Mouse (Mus musculus) intestine, embryonic 15.5 days (tissue): ENCODE results near the gene Usp12. TPM values are rescaled to one million over a fixed set of nuclear protein-coding genes. Genes with fewer than 3 reads are reported as not detected.
"Not testable (repeated sequence)": the region's sequence is repeated elsewhere in the genome, so short reads cannot be mapped to it uniquely, and the experiment has no call there.

Source experiments
- ATAC-seq: fragments of 200-750 bp; cut with Nextera tagmentation; 2 replicates; pipeline ENCODE4 v1.8.0; 2017; ENCODE audit warnings: moderate TSS enrichment, moderate library complexity
- H3K27ac ChIP-seq: fragments of 300-500 bp; sonication (generic); 2 replicates; pipeline ENCODE4 v1.5.1; 2015; ENCODE audit warnings: mild to moderate bottlenecking, inconsistent platforms
- H3K27me3 ChIP-seq: fragments of 300-500 bp; sonication (generic); replicated peaks from 2 replicates; pipeline ENCODE4 v1.6.1; 2015; ENCODE audit warnings: inconsistent platforms
- H3K36me3 ChIP-seq: fragments of 300-500 bp; sonication (generic); 2 replicates; pipeline ENCODE4 v1.6.1; 2015; ENCODE audit warnings: inconsistent platforms
- H3K4me1 ChIP-seq: fragments of 300-500 bp; sonication (generic); replicated peaks from 2 replicates; pipeline ENCODE4 v1.6.1; 2015; ENCODE audit warnings: inconsistent platforms
- H3K4me2 ChIP-seq: fragments of 300-500 bp; sonication (generic); replicated peaks from 2 replicates; pipeline ENCODE4 v1.6.1; 2015; ENCODE audit warnings: mild to moderate bottlenecking, inconsistent platforms
- H3K4me3 ChIP-seq: fragments of 300-500 bp; sonication (generic); replicated peaks from 2 replicates; pipeline ENCODE4 v1.5.1; 2015; ENCODE audit warnings: inconsistent platforms
- H3K9ac ChIP-seq: fragments of 300-500 bp; sonication (generic); 2 replicates; pipeline ENCODE4 v1.6.1; 2015; ENCODE audit warnings: inconsistent platforms
- H3K9me3 ChIP-seq: fragments of 300-500 bp; sonication (generic); 2 replicates; pipeline ENCODE4 v1.6.1; 2016; ENCODE audit warnings: inconsistent platforms
- WGBS: fragments of 180-500 bp; shearing (Covaris S2); methylation state at CpG from one replicate; pipeline ENCODE4 v1.1.7; 2015; 5-methylcytosine and 5-hydroxymethylcytosine counted together
- polyA plus RNA-seq: library from polyadenylated mRNA; unstranded; fragments of >200 nt; fragmentation: Nextera tagmentation; extraction: Ambion mirVana; gene quantifications from 2 replicates; pipeline ENCODE4 v1.2.1, GENCODE M21; 2015

Gene Usp12
- polyA plus RNA-seq, 1 experiment from 2014 or later, result 28.7 TPM

DNA sequence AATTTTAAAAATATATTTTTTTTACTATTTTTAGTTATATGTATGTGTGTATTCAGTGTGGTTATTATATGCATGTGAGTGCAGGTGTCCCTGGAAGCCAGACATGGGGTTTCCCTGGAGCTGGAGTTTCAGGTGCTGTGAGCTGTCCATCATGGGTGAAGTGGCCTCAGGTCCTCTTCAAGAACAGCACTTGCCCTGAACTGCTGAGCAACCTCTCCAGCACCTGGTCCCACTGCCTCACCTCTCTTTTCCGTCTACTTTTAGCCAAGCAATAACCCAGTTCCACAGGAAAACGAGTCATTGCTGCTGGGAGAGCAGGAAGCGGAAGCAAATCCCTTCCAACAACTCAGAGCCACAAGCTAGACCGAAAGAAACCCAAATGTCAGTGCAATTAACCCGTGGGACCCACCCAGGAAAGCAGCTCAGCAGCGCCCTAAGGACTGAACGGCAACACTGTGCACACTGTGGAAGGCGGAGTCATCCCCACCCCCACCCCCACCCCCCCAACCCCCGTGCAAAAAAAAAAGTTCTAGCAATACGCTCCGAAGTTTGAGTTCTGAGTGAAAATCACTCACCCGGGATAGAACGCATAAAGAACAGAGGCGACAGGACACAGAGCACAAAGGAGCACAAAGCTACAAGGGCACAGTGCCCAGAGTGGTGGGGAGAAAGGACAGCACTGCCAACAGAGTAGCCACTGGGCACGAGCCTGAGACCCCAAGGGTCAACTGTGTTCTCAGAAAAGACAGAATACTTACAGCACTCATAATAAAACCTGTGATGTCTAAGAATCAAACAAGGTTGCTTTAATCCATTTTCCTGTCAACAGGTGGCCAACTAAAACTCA lies 24.6 kb downstream of the Usp12 start:
- no peak overlapping the region for H3K27ac ChIP-seq

DNA sequence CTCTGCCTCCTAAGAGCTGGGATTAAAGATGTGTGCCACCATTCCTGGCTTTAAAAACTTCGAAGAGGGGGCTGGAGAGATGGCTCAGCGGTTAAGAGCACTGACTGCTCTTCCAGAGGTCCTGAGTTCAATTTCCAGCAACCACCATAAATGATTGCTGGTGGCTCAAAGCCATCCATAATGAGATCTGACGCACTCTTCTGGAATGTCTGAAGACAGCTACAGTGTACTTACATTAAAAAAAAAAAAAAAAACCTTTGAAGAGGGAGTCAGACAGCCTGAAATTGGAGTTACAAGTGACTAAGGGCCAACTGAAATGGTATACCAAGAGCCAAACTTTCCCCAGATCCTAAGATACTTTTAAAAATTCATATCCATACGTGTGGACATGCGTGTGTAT lies 29.0 kb downstream of the Usp12 start:
- peaks cover 18% of the 10 kb centered on the region for H3K36me3 ChIP-seq
- ATAC-seq, result no peak
- no peak overlapping the region for H3K4me3 ChIP-seq
- H3K9me3 ChIP-seq, result no peaks in the 10 kb centered on the region
- WGBS, result 95% methylated on average over 5 of the region's 5 CpGs
- H3K9ac ChIP-seq, result no peak overlapping the region
- H3K27me3 ChIP-seq, result no peaks in the 10 kb centered on the region
- H3K4me1 ChIP-seq, result peaks cover 8% of the 10 kb centered on the region
- no peak overlapping the region for H3K27ac ChIP-seq
- H3K4me2 ChIP-seq, result no peak overlapping the region

More for the DNA sequence above, 24.6 kb downstream of the Usp12 start:
- H3K36me3 ChIP-seq, result peaks cover 1% of the 10 kb centered on the region; the same call in 1 of the 2 replicates
- no peaks in the 10 kb centered on the region for H3K9me3 ChIP-seq
- no peak overlapping the region; the same call in 1 of the 2 replicates for H3K4me2 ChIP-seq
- ATAC-seq, result no peak
- H3K9ac ChIP-seq, result no peak overlapping the region
- peaks cover 18% of the 10 kb centered on the region for H3K4me1 ChIP-seq
- 61% methylated on average over 15 of the region's 15 CpGs for WGBS
- H3K4me3 ChIP-seq, result no peak overlapping the region
- H3K27me3 ChIP-seq, result no peaks in the 10 kb centered on the region

DNA sequence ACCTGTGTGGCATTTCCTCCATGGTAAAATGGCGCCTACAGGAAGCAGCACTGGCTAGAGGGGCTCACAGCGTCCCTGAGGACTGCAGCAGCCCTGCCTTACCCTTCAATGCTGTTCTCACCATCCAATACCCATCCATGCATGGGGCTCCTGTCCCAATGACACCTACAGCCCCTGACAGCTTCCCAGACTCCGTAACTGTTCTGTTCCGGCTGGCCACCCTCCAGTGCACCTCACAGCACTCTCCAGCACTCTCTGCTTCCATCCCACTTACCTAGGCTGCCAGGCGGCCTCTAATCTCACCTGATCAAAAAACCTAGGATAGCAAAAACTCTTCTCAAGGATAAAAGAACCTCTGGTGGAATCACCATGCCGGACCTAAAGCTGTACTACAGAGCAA lies 35.6 kb downstream of the Usp12 start:
- Histone ChIP-seq H3K4me2 (no peak overlapping the region), H3K9ac (no peak overlapping the region), H3K4me3 (no peak overlapping the region), H3K27me3 (no peaks in the 10 kb centered on the region), H3K9me3 (no peaks in the 10 kb centered on the region), H3K27ac (no peak overlapping the region), H3K36me3 (peaks cover 9% of the 10 kb centered on the region), H3K4me1 (peaks cover 15% of the 10 kb centered on the region; the same call in 1 of the 2 replicates)
- ATAC-seq, result no peak
- WGBS, result 85% methylated on average over 6 of the region's 6 CpGs

DNA sequence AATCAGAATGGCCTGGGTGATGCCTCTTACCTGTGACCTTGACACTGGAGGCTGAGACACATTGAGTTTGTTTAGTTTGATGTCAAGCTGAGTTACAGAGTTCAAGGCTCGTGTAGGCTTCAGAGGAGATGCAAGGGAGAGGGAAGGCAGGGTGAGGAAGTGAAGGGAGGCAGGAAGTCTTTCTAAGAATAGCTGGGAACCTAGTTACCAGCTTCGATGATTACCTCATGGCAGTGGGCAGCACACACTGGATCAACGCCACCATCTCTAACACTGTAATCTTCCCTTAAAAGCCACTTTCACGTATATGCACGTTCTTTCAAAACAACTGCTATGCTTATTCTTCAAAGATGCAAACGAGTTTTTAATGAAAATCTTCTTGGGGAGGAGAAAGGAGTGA lies 36.9 kb downstream of the Usp12 start:
- H3K4me1 ChIP-seq, result peaks cover 15% of the 10 kb centered on the region; the same call in 1 of the 2 replicates
- H3K27me3 ChIP-seq, result no peaks in the 10 kb centered on the region
- WGBS, result 53% methylated on average over 6 of the region's 6 CpGs
- peak; percentile 39; the same call in 1 of the 2 replicates for ATAC-seq
- H3K9ac ChIP-seq, result no peak overlapping the region
- no peaks in the 10 kb centered on the region for H3K9me3 ChIP-seq
- H3K36me3 ChIP-seq, result peaks cover 22% of the 10 kb centered on the region
- H3K27ac ChIP-seq, result no peak overlapping the region
- no peak overlapping the region for H3K4me2 ChIP-seq
- no peak overlapping the region for H3K4me3 ChIP-seq

DNA sequence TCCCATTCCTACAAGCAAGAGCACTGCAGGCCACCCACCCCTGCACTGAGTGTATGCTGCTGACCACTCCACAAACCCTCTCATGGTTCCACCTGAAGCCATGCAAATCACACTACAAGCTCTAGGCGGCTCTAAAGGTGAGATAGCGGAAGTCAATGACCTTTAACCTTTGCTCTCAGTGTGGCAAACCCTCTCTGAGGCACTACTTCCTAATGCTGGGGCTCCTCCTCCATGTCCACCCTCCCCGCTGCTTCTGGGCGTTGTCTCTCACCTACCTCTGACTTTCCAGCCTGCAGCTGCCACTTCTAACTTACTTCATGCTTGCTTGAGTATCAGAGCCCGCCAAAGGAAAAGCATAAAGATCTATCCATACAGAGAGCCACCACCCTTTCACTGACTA lies 37.5 kb downstream of the Usp12 start:
- 70% methylated on average over 5 of the region's 5 CpGs for WGBS
- no peak overlapping the region for H3K4me3 ChIP-seq
- no peaks in the 10 kb centered on the region for H3K27me3 ChIP-seq
- no peaks in the 10 kb centered on the region for H3K9me3 ChIP-seq
- H3K36me3 ChIP-seq, result peaks cover 19% of the 10 kb centered on the region
- no peak overlapping the region for H3K9ac ChIP-seq
- no peak overlapping the region for H3K4me2 ChIP-seq
- H3K4me1 ChIP-seq, result peaks cover 15% of the 10 kb centered on the region; the same call in 1 of the 2 replicates
- H3K27ac ChIP-seq, result no peak overlapping the region
- ATAC-seq, result peak; percentile 89

DNA sequence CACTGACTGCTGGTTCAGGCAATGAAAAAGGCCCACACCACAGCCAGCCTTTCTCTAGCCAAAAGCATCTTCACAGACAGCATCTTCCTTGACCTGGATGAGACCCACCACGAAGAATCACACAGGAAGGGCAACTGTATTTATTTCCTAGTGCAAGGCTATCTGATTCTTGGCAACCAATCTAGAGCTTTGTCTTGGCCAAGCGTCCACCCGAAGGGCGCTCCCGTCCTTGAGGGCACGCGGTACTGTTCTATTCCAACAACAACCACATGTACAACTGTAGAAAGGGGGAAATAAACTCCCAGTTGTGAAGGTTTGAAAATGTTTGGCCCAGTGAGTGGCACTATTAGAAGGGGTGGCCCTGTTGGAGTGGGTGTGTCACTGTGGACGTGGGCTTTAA lies 41.6 kb downstream of the Usp12 start:
- no peak for ATAC-seq
- H3K4me2 ChIP-seq, result no peak overlapping the region
- H3K4me3 ChIP-seq, result no peak overlapping the region
- H3K4me1 ChIP-seq, result 0 out of 2 replicates have a peak, but pooled peaks cover 6% of the 10 kb centered on the region
- H3K9me3 ChIP-seq, result no peaks in the 10 kb centered on the region
- H3K27me3 ChIP-seq, result no peaks in the 10 kb centered on the region
- H3K9ac ChIP-seq, result no peak overlapping the region
- H3K27ac ChIP-seq, result no peak overlapping the region
- WGBS, result 95% methylated on average over 8 of the region's 8 CpGs
- H3K36me3 ChIP-seq, result peaks cover 40% of the 10 kb centered on the region

DNA sequence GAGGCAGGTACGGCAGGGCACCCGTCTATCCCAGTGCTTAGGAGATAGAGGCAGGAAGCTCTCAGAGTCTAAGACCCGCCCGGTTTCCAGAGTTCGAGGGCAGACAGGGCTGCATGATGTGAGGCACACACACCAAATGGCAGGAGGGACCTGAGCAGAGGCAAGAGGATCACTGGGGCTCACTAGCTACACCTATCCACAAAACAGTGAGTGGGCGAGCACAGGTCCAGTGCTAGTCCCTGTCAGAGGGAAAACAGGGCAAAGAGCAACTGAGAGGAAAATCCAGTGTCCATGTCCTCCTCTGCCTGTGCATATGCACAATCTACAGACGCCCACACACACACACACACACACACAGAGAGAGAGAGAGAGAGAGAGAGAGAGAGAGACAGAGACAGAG lies 43.8 kb downstream of the Usp12 start:
- no peak overlapping the region for H3K27ac ChIP-seq
- no peak overlapping the region for H3K4me3 ChIP-seq
- no peaks in the 10 kb centered on the region for H3K4me1 ChIP-seq
- no peak overlapping the region for H3K9ac ChIP-seq
- peaks cover 40% of the 10 kb centered on the region for H3K36me3 ChIP-seq
- 86% methylated on average over 7 of the region's 7 CpGs for WGBS
- no peaks in the 10 kb centered on the region for H3K27me3 ChIP-seq
- ATAC-seq, result no peak
- no peaks in the 10 kb centered on the region for H3K9me3 ChIP-seq
- no peak overlapping the region for H3K4me2 ChIP-seq

DNA sequence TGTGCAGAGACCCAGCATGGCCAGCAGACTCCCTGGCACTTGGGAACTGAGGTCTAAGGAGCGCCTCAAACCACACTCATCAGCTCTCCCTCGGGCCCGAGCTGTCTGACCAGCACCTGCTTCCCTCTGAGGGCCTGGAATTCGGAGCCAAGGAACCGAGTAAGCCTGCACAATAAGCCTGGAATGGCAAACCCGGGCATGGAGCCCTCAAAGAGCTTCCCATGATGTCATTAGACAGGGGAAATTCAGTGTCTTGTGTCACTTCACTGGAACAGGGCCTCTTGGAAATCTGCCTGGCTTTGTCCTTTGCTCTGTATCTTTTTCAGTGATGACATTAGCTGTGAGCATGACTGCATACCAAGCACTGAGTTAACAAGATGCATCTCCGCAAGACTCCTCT lies 44.5 kb downstream of the Usp12 start:
- Histone ChIP-seq H3K36me3 (peaks cover 40% of the 10 kb centered on the region), H3K9ac (no peak overlapping the region), H3K27ac (no peak overlapping the region), H3K9me3 (no peaks in the 10 kb centered on the region), H3K4me2 (no peak overlapping the region), H3K4me3 (no peak overlapping the region), H3K4me1 (no peaks in the 10 kb centered on the region), H3K27me3 (no peaks in the 10 kb centered on the region)
- 90% methylated on average over 7 of the region's 7 CpGs for WGBS
- no peak for ATAC-seq

DNA sequence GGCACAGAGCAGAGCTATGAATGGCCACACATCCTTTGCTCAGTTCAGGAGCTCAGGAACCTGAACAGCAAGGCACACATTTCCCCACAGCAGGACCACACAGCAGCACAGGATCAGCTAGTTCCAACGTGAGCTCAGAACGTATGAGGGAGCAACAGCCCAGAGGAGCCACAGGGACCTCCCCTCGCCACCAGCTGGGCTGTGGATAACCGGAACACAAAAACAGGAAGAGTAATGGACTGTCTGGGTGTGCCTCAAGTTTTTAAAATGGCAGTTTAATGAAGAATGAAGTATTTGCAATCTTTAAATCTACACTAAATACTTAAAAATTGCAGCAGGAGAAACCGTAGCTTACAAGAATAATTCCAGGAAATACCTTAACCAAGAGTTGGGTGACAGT lies 44.9 kb downstream of the Usp12 start:
- no peaks in the 10 kb centered on the region for H3K4me1 ChIP-seq
- no peak overlapping the region for H3K4me2 ChIP-seq
- no peaks in the 10 kb centered on the region for H3K9me3 ChIP-seq
- H3K4me3 ChIP-seq, result no peak overlapping the region
- WGBS, result 84% methylated on average over 5 of the region's 5 CpGs
- H3K9ac ChIP-seq, result no peak overlapping the region
- H3K27me3 ChIP-seq, result no peaks in the 10 kb centered on the region
- H3K27ac ChIP-seq, result no peak overlapping the region
- no peak for ATAC-seq
- peaks cover 40% of the 10 kb centered on the region for H3K36me3 ChIP-seq

DNA sequence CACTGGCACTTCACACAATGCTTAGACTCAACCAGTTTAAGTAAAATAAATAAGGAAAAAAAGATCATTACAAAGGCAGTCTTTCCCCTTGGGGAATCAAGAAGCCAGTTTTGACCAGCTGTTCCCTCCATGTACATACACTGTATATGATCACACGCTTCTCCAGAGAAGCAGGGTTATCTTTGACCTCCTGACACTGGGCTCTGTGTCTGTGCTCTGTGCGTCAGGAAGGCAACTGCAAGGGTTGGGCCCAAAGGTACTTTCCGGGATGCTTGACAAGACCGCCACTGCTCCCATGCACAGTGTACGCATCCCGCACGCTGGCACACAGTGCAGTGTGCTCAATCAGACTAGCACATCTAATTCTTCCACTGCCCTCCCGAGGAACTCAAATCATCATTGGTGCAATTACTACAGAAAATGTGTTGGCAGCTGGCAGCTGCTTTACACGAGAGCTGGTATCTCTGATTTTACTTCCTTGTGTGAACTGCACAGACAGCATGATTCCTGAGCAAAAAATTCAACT lies 57.8 kb downstream of the Usp12 start:
- Histone ChIP-seq H3K27ac (no peak overlapping the region), H3K4me1 (peaks cover 5% of the 10 kb centered on the region; the same call in 1 of the 2 replicates), H3K27me3 (no peaks in the 10 kb centered on the region), H3K4me3 (no peak overlapping the region), H3K4me2 (no peak overlapping the region), H3K9ac (no peak overlapping the region), H3K9me3 (no peaks in the 10 kb centered on the region), H3K36me3 (peaks cover 20% of the 10 kb centered on the region)
- 81% methylated on average over 9 of the region's 9 CpGs for WGBS
- no peak for ATAC-seq

DNA sequence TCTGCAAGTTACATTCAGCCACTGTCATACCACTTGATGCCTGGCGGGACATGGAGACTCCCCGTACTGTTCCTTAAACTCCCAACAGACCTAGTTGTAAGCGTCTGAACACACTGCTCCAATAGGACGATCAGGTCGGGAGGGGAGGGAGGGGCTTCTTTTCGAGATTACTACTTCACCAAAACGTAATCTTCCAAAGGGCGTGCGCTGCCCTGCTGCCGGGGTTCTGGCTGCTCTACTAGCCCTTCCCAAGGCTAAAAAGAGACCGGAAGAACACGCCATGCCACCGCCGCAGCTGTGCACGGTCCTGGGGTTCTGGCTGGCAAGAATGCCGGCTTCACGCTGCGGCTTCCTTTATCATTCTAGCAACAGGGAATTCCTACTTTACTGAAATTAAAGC lies 58.5 kb downstream of the Usp12 start:
- Histone ChIP-seq H3K36me3 (peaks cover 20% of the 10 kb centered on the region), H3K27ac (no peak overlapping the region), H3K4me3 (no peak overlapping the region), H3K9ac (no peak overlapping the region), H3K27me3 (no peaks in the 10 kb centered on the region), H3K9me3 (no peaks in the 10 kb centered on the region), H3K4me2 (no peak overlapping the region), H3K4me1 (peaks cover 5% of the 10 kb centered on the region; the same call in 1 of the 2 replicates)
- WGBS, result 80% methylated on average over 18 of the region's 18 CpGs
- no peak for ATAC-seq

DNA sequence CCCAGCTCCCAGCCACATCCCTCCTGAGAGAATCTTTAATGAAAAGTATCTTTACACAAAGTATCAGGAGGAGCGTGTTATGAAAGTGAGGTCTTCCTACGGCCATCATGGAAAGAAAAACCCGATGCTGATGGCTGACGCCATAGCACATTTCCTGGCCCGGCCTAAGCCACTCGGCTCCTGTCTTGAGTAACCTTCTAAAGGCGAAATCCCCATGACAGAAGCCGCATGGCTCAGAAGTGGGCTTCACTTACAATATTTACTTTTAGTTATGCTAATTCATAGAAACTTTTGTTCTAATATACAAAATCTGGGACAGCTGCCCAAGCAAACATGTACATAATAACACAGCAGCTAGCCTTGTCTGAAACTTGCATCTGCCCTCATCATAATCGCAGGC lies 59.8 kb downstream of the Usp12 start:
- H3K9ac ChIP-seq, H3K27ac ChIP-seq, ATAC-seq, H3K4me1 ChIP-seq, H3K4me3 ChIP-seq, H3K27me3 ChIP-seq, H3K4me2 ChIP-seq, H3K9me3 ChIP-seq: not testable (repeated sequence)
- peaks cover 20% of the 10 kb centered on the region for H3K36me3 ChIP-seq
- 96% methylated on average over 1 of the region's 9 CpGs for WGBS
